Mouse (Mus musculus) bone marrow, adult 2 months (tissue): ENCODE measurements around the gene Cyb561. TPM values are rescaled to one million over a fixed set of nuclear protein-coding genes. Genes with fewer than 3 reads are reported as not detected.
A peak's percentile ranks its signal among the peaks of the same experiment; 100 is the strongest.

ENCODE experiments used
- H3K27ac ChIP-seq: fragments of 200-500 bp; 2 replicates; pipeline ENCODE4 v1.5.1; 2012; ENCODE audit warnings: low read depth, mild to moderate bottlenecking, control low read depth, inconsistent platforms, low read length; ENCODE audit not compliant: control insufficient read depth, poor library complexity, insufficient read depth
- H3K4me1 ChIP-seq: fragments of 200-500 bp; 2 replicates; pipeline ENCODE4 v1.6.1; 2011; ENCODE audit warnings: low read length; ENCODE audit not compliant: control insufficient read depth, insufficient read depth
- H3K4me3 ChIP-seq: fragments of 200-500 bp; replicated peaks from 2 replicates; pipeline ENCODE3; 2011; ENCODE audit warnings: mild to moderate bottlenecking, low read depth, low read length, control low read depth; ENCODE audit not compliant: control insufficient read depth
- CTCF ChIP-seq: fragments of 200-500 bp; IDR thresholded peaks from 2 replicates; pipeline ENCODE4 v1.5.1; 2011; ENCODE audit warnings: low read length, control low read depth; ENCODE audit not compliant: control insufficient read depth, insufficient read depth
- POLR2A ChIP-seq: fragments of 200-500 bp; IDR thresholded peaks from 2 replicates; pipeline ENCODE4 v1.6.1; 2011; ENCODE audit warnings: low read depth, mild to moderate bottlenecking, control low read depth, low read length, borderline replicate concordance; ENCODE audit not compliant: control insufficient read depth
- WGBS: fragments of 180-500 bp; shearing (Covaris S2); methylation state at CpG from one replicate; pipeline ENCODE4 v1.1.7; 2018; 5-methylcytosine and 5-hydroxymethylcytosine counted together
- polyA plus RNA-seq: library from polyadenylated mRNA; stranded (reverse); fragments of >200 nt; gene quantifications from 2 replicates; pipeline ENCODE4 v1.2.4, GENCODE M21; 2011; ENCODE audit warnings: low replicate concordance; ENCODE audit not compliant: missing spikeins, insufficient read depth, insufficient read length

Gene Cyb561
- polyA plus RNA-seq, 1 experiment: 1.4 TPM

GRCm38 (mm10) chr11:105922769-105923663, 30.1 kb downstream of the Cyb561 start:
- WGBS: 84% methylated on average over 20 of the region's 20 CpGs
- TF ChIP-seq POLR2A: no peak
- TF ChIP-seq CTCF: no peak
- Histone ChIP-seq H3K4me1 (no peaks in the 10 kb centered on the region), H3K4me3 (no peak overlapping the region), H3K27ac (no peak overlapping the region)

GRCm38 (mm10) chr11:105921275-105921674, 31.9 kb downstream of the Cyb561 start:
- no peak overlapping the region for H3K4me3 ChIP-seq
- 59% methylated on average over 5 of the region's 5 CpGs for WGBS
- H3K27ac ChIP-seq: no peak overlapping the region
- no peaks in the 10 kb centered on the region for H3K4me1 ChIP-seq
- TF ChIP-seq POLR2A (no peak), CTCF (no peak)

- no peak overlapping the region for H3K27ac ChIP-seq
- H3K4me1 ChIP-seq: no peaks in the 10 kb centered on the region
- TF ChIP-seq CTCF (no peak), POLR2A (no peak)
- H3K4me3 ChIP-seq: no peak overlapping the region
- 64% methylated on average over 2 of the region's 2 CpGs for whole genome bisulfite sequencing
Observed at GRCm38 (mm10) chr11:105920836-105921235, 32.3 kb downstream of the Cyb561 start.

GRCm38 (mm10) chr11:105920098-105920785, 32.9 kb downstream of the Cyb561 start:
- TF ChIP-seq POLR2A (no peak), CTCF (no peak)
- H3K4me3 ChIP-seq: no peak overlapping the region
- 71% methylated on average over 3 of the region's 3 CpGs for WGBS

GRCm38 (mm10) chr11:105913580-105913979, 39.6 kb downstream of the Cyb561 start:
- 88% methylated on average over 5 of the region's 5 CpGs for WGBS
- TF ChIP-seq CTCF (no peak), POLR2A (no peak)
- H3K4me3 ChIP-seq: no peak overlapping the region
- no peak overlapping the region for H3K27ac ChIP-seq
- no peaks in the 10 kb centered on the region for H3K4me1 ChIP-seq

More at GRCm38 (mm10) chr11:105920098-105920785, 32.9 kb downstream of the Cyb561 start:
- no peaks in the 10 kb centered on the region for H3K4me1 ChIP-seq
- H3K27ac ChIP-seq: no peak overlapping the region

GRCm38 (mm10) chr11:105911592-105912375, 41.4 kb downstream of the Cyb561 start:
- Histone ChIP-seq H3K4me1 (no peaks in the 10 kb centered on the region), H3K27ac (no peak overlapping the region), H3K4me3 (no peak overlapping the region)
- whole genome bisulfite sequencing: 23% methylated on average over 4 of the region's 4 CpGs
- TF ChIP-seq POLR2A (no peak), CTCF (0 out of 2 replicates have a peak, but pooled peaks have one; percentile 26)

- Histone ChIP-seq H3K27ac (no peak overlapping the region), H3K4me1 (no peaks in the 10 kb centered on the region), H3K4me3 (no peak overlapping the region)
- TF ChIP-seq POLR2A: no peak
- TF ChIP-seq CTCF: no peak
Observed at GRCm38 (mm10) chr11:105911149-105911548, 42.0 kb downstream of the Cyb561 start.

GRCm38 (mm10) chr11:105909617-105910016, 43.5 kb downstream of the Cyb561 start:
- 65% methylated on average over 2 of the region's 2 CpGs for WGBS
- H3K4me1 ChIP-seq: no peaks in the 10 kb centered on the region
- H3K4me3 ChIP-seq: no peak overlapping the region
- TF ChIP-seq CTCF (no peak), POLR2A (no peak)
- no peak overlapping the region for H3K27ac ChIP-seq
